Mouse (Mus musculus) kidney, postnatal 25 days (tissue): ENCODE measurements at regions not wholly inside any gene's neighbourhood (a gene's known extent, or its start where the extent isn't known, plus 50 kb on each side); places are given as distances from the start of the nearest gene placed in this dataset.
A peak's percentile ranks its signal among the peaks of the same experiment; 100 is the strongest.
"Not testable (repeated sequence)": the region's sequence is repeated elsewhere in the genome, so short reads cannot be mapped to it uniquely, and the experiment has no call there.

Experiments used
- DNase-seq, 2 experiments: peaks; one replicate each; pipeline ENCODE4 v3.0.0; 2021; ENCODE audit warnings: mixed read lengths in 2 of 2

DNA sequence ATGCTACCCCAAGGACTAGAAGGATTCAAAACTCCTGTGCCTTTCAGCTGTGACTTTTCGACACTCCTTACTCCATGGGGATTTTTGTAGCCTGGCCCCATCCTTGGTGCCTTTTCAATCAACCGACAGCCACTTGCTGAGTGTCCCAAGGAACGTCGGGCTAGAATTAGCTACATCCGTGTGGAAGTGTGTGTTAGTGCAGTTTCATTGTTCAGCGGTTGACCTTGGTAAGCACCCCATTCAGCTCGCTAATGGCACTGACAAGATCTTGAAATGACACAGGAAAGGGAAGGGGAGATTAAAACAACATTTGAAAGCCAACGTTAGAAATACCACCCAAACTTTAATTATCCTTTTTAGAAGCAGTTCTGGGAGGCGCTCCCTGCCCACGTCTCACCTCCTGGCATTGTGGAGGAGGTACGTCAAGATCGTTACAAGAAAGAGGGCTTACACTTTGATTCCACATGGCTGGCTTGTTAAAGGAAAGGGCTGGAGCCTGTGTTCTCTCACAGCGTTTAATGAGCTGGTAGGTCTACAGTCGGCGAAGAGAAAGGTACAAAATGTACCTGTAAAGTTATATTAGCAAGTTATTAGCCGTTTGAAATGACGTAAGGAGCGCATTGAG, 536.4 kb downstream of the Fam19a2 start:
- no peak for DNase-seq

DNA sequence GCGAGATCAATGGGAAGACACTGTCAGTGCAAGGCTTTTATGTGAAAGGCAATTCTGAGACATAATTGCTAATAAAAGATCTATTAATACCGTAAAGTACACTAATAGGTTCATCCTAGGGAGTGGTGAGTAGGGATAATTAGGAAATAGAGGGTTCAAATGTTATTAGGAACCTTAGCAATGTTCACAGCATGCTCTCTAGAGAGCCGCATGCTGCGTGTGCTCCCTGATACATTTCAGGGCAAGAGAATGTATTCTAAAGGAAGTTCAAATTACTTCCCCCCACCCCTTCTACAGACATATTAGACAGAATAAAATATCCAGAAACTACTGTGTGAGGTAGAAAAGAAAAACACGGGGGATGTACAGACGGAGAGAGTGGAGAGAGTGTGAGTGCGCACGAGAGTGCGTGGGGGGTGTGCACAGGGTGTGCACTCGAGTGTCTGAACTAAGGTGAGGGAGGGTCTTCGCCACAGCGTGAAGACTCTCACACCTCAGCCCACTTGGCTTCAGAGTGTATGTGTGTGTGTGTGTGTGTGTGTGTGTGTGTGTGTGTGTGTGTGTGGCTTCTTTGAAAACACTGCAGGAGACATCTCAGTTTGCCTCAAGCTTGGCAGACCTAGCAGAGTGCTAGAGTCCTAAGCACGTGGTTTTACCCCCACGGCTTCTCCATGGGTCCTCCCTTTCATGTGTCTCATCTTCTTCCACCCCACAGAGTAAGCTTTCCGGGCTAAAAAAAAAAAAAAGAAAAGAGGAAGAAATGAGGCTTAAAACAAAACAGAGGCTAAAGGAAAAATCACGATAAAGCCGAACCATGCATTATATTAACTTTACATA, 537.1 kb downstream of the Fam19a2 start:
- no peak for DNase-seq

DNA sequence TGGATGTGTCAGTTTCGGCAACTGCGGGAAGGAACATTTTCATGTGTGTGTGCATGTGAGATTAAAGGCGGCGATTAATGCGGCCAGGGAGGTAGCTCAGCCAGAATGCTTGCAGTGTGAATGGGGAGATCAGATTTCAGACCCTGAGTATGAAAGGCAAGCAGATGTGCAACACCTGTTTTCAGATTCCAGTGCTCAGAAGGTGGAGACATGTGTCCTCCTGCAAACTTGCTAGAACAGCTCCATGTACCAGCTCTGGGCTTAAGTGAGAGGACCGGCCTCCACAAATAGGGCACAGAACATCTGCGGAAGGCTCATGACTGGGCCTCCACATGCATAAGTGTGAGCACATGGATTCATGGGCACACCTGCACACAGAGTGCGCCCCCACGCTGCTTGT, 547.1 kb downstream of the Fam19a2 start:
- no peak for DNase-seq

DNA sequence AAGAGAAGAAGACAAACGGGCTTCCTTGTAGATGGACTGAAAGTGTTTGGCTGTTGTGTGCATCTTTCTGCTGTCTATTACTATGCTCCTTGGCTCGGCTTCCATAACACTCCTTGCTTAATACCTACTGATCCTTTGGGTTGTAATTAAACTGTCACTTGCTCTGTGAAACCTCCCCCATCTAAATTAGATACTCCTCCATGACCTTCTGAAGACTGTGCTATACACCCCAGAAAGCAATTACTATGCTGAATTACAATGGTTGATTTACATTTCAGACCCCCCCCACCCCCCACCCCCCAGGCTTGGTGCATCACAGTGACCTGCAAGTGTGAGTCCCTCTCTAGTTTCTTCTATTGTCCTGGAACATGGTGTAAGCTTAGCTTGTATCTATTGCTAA, 549.3 kb downstream of the Fam19a2 start:
- DNase-seq: no peak

DNA sequence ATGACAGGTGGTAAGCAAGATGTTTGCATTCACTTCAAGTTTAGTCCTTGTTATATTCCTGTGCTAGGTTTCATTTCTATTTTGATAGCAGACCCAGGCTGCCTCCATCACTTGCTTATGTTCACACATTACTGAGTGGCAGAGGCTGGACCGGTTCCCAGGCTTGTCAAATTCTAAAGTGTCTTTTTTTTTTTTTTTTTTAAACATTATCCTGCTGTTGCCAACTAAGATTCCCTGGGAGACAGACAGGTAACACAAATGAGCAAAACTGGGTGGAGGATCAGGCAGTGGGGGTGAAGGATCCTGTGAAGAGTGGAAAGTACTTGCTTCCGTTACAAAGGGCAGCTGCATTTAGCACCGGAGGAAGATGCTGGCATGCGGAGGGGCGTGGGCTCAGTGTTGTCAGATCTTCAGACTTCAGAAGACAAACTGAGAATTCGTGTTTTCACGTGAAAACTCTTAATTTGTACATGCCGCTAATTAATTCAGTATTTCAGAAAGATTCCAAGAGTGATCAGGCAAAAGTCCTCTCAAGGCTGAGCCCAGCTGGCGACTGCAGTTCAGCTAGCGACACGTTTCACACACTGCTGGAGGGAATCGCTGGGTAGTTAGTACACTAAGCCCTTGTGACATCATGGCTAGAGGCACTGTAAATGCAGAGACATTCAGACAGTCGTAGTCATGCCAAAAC, 576.4 kb downstream of the Fam19a2 start:
- DNase-seq: no peak

DNA sequence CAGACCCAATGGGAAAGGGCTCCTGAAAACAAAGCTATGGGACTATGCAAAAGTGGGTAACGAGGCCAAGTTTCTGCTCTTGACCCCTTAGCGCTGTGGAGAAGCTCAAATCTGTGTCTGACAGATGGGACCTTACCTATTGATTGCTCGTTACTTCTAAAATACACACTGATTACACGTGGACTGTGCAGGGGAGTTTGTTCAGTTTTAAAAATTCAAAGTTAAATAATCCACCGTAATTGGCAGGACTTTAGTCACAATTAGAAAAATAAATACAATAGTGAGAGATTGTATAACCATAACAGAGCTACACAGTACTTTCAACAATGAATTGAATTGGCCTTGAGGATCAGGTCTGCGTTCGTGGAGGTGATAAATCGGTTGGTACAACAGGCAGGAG, 578.3 kb downstream of the Fam19a2 start:
- no peak for DNase-seq

DNA sequence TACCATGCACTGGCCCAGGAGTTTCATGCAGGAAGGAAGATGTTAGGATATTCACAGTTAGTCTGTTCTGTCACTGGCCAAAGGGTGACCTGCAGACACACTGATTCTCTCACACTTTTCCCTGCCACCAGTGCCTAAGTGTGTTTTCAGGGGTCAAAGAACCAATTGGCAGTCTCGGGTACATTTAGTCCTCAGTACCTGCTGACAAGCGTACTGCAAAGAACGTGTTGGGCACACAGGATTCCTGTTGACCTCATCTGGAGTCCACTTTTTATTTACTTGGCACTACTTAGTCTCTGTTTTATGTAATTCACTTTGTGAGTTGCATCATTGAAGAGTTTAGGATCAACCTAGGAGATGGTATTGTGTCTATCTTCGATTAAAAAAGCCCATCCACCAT, 579.8 kb downstream of the Fam19a2 start:
- no peak for DNase-seq

DNA sequence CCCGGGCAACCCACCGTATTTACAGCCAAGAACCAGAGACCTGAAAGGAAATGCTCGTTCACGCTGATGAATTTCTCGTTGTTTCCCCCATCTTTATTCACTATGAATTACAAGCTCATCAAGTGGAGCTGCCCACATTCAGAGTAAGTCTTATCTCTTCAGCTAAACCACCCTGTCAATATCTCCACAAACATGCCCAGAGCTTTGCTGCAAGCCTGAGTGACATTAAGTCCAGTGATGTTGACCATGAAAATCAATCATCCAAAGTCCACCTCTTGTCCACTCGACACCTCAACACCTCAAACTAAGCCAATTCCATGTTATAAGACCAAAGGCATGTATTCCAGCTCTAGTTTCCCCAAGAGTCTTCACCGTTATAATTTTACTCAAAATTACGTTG, 582.8 kb downstream of the Fam19a2 start:
- DNase-seq: no peak

DNA sequence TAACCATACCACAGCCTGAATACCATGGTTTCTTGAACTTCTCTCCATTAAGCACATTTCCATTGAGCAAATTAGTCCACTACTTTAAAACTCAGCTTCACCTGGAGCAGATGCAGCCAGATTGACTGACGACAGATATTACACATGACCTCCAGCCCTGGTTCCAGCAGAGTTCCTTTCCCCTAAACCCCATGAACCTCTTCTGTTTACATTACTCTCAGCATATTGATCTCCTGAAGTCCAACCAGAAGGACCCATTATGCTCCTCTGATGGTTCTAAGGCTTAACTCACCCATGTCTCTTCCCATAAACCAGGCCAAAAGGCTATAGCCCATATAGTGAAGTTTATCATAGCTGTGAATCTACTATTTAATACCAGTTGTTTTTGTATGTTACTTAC, 584.8 kb downstream of the Fam19a2 start:
- no peak for DNase-seq

DNA sequence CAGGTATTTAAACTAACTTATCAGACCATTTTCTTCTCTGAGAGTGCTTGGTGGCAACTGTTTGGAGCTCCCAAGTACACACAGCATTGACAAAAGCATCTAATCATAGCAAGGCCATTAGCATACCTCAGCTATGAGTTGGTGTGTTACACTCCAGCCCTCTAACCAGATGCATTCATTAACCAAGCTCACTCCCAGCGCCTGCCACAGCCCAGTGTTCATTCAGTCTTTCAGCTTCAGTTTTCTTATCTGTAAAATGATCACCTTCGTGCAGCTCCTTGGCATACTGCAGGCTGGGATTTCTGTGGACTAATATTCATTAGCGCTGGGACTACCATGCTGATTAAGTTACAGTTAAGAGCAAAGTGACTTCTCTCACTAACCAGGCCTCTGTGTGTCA, 611.7 kb downstream of the Fam19a2 start:
- DNase-seq: peak; percentile 6 to 31

DNA sequence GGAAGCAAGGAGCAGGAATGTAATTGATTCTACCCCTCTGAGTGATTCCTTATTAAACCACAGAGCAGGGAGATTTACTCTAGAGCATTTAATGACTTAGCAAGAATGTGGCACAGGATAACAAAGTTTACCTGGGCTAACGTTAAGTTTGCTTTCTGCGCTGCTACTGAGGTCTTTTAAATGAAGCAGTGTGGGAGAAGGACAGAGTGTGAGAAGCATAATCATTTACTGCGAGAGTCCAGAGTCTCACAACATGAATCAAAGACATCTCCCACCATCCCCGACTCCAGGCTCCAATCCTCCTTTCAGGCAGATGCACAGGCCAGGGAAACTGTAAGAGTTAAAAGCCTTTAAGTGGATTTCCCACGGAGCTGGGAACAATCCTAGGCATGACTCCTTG, 612.1 kb downstream of the Fam19a2 start:
- DNase-seq: no peak

DNA sequence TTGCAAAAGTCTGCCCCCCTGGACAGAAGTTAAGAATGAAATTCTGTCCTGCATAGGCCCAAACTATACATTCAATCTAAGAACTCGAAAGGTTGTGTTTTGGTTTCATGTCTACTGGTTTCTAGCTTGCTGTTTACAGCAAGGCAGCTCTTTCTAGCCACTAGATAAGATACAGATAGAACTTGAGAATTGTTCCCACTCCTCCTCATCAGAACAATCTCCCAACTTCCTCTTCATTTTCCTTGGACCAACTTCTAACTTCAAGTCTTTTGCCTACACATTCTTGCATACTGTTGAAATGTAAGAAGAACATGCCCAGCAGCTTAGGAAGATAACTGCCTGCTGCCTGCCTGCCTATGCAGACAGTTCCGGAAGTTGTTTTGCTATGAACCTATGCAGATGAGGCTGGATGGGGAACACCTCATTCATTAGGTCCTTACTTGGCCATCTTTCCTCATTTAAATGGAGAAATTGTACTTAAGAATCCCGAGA, 624.9 kb downstream of the Fam19a2 start:
- no peak for DNase-seq

DNA sequence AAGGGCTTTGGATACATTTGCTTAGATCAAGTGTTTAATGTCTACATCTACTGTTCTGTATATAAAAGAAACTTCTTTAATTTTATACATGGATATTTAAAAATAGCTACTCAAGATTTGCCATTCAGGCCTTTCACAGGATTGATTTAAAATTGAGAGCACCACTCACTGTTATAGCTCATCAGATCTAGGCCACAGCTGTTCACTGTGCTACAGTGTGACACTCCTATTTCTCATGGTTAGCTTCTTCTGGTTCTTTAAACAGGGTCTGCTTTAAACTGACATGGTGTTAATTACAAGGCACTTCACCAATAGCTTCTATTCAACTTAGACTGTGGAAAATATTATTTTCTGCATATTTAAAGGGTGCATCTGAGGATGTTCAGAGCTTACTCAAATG, 655.3 kb downstream of the Fam19a2 start:
- no peak for DNase-seq

DNA sequence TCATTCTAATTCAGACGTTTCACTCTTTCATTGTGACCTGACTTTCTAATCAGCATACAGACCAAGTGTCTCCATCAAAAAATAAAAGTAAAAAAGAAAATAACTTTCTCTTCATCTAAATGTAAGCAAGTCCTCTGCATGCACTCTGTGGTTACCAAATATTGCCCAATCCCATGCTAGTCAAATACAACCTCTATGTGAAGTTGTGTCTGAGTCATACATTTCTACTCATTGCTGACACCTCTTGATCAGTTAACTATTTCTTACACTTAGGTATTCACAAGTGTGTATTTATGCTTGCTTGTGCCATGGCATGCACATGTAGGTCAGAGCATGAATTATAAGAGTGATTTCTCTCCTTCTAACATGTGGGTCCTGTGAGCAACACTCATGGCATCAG, 666.2 kb downstream of the Fam19a2 start:
- no peak for DNase-seq

DNA sequence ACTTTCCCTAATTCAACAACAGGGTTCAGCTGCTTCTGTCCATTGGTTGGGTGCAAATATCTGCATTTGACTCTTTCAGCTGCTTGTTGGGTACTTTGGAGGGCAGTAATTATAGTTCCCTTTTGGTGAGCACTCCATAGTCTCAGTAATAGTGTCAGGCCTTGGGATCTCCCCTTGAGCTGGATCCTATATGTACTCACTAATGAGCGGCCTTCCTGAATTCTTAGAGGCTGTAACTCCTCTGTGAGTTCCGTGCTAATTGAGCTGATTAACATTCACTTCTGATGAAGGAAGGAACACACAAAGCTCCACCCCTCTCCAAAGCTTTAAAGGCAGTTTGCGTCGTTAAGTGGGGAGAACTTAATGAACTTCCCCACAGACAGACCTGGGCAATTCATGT, 674.9 kb downstream of the Fam19a2 start:
- DNase-seq: not testable (repeated sequence)
